Comparison of ENCODE assay signal across 17 mouse cellular contexts in the genomic region with DNA sequence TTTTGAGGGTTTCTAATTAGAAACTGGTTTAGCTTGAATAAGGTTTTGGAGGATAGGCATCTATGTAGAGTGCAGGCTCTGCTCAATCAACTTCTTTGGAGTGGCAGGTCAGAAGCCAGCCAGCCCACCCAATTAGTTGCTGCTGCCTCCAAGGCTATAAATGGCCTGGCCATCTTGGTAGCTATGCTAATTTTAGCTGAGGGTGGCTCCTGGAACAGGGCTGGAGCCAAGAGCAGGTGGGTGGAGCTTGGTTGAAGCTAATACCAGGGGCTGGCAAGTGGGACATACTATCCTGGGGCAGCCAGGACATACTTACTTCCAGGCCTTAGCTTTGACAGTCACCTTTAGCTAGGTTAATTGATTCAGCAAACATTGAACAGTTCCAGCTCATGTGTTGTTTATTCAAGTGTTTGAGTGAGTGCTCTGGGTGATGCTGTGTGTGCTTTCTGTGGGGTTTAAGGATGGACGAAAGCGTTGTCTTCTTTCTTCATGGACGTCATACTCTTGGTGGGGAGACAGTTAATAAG. TPM values are rescaled to one million over a fixed set of nuclear protein-coding genes. Genes with fewer than 3 reads are reported as not detected.
DNase-seq lines count a peak whose midpoint lies in the region; ATAC-seq and TF ChIP-seq lines count a peak whose summit lies in the region.
"Had no signal": no experiment of that assay in that cellular context is flagged by ENCODE, and none has a peak within 500 bp of the region (broad histone marks: within the 10 kb centered on the region; RNA-seq: fewer than 3 reads in every experiment).

No protein-coding gene starts in this region.

- no peak for TF ChIP-seq EP300 in liver, postnatal 0 days (IDR thresholded peaks at IDR 0.05; ENCODE audit: low read depth)

- no peak overlapping the region for H3K27ac ChIP-seq in liver, embryonic 12.5 days
- peak overlapping the region; percentile 39; the same call in 1 of the 2 replicates for H3K27ac ChIP-seq in heart, embryonic 13.5 days (replicated peaks)
- no peak overlapping the region for H3K27ac ChIP-seq in liver, postnatal 0 days (ENCODE audit: low read depth)
- H3K27ac ChIP-seq: embryonic facial prominence, embryonic 13.5 days; forebrain, embryonic 10.5 days; hindbrain, embryonic 10.5 days had no signal

- no peak for TF ChIP-seq CTCF in liver, postnatal 0 days (IDR thresholded peaks at IDR 0.05; ENCODE audit: low read depth)

- WGBS in liver, embryonic 12.5 days (ENCODE audit: insufficient replicate concordance) = 79% methylated on average over 3 of the region's 3 CpGs
- 84% methylated on average over 3 of the region's 3 CpGs for WGBS in heart, embryonic 13.5 days
- 73% methylated on average over 3 of the region's 3 CpGs for WGBS in liver, postnatal 0 days (ENCODE audit: insufficient replicate concordance)

- no peaks in the 10 kb centered on the region for H3K36me3 ChIP-seq in liver, embryonic 12.5 days
- H3K36me3 ChIP-seq in heart, embryonic 13.5 days = no peaks in the 10 kb centered on the region
- H3K36me3 ChIP-seq in liver, postnatal 0 days (replicated peaks; ENCODE audit: insufficient read depth, low read length) = no peaks in the 10 kb centered on the region
- H3K36me3 ChIP-seq: embryonic facial prominence, embryonic 13.5 days; forebrain, embryonic 10.5 days; hindbrain, embryonic 10.5 days had no signal

- no peaks in the 10 kb centered on the region for H3K9me3 ChIP-seq in liver, embryonic 12.5 days (replicated peaks)
- no peaks in the 10 kb centered on the region for H3K9me3 ChIP-seq in heart, embryonic 13.5 days
- no peaks in the 10 kb centered on the region for H3K9me3 ChIP-seq in liver, postnatal 0 days (ENCODE audit: low read length)
- H3K9me3 ChIP-seq: embryonic facial prominence, embryonic 13.5 days; forebrain, embryonic 10.5 days; hindbrain, embryonic 10.5 days had no signal

- H3K4me3 ChIP-seq in liver, embryonic 12.5 days = no peak overlapping the region
- H3K4me3 ChIP-seq in heart, embryonic 13.5 days = no peak overlapping the region
- no peak overlapping the region for H3K4me3 ChIP-seq in liver, postnatal 0 days (ENCODE audit: low read depth, low read length)
- H3K4me3 ChIP-seq: embryonic facial prominence, embryonic 13.5 days; forebrain, embryonic 10.5 days; hindbrain, embryonic 10.5 days had no signal

- peak; percentile 25 for DNase-seq in adrenal gland, adult 2 months
- no peak for DNase-seq in adrenal gland, adult 18-20 months (ENCODE audit: low spot score in 2 of 2)
- peak; percentile 18 for DNase-seq in liver
- DNase-seq in liver, postnatal 0 days = peak; percentile 33
- DNase-seq in lung, postnatal 14 days = no peak
- DNase-seq in left cerebral cortex, adult 18-20 months (ENCODE audit: low spot score in 2 of 2) = no peak
- DNase-seq: adrenal gland, postnatal 36 days; cerebellum, postnatal 36 days; layer of hippocampus, postnatal 36 days; lung, embryonic 14.5 days; thymus, postnatal 14 days had no signal

- ATAC-seq in liver, embryonic 12.5 days = no peak
- ATAC-seq in heart, embryonic 13.5 days (ENCODE audit: extremely low read depth, insufficient number of reproducible peaks, low FRiP score, low TSS enrichment) = peak; percentile 10; the same call in 1 of the 2 replicates
- ATAC-seq in liver, postnatal 0 days = peak; percentile 55
- ATAC-seq: inflammation-experienced regulatory T-cells, adult 6 months had no signal

- peaks cover 54% of the 10 kb centered on the region for H3K4me1 ChIP-seq in liver, embryonic 12.5 days
- peaks cover 28% of the 10 kb centered on the region for H3K4me1 ChIP-seq in heart, embryonic 13.5 days
- H3K4me1 ChIP-seq in liver, postnatal 0 days (ENCODE audit: insufficient read depth) = peaks cover 49% of the 10 kb centered on the region

- no peaks in the 10 kb centered on the region for H3K27me3 ChIP-seq in liver, embryonic 12.5 days (replicated peaks)
- peaks cover 35% of the 10 kb centered on the region for H3K27me3 ChIP-seq in heart, embryonic 13.5 days (replicated peaks)
- no peaks in the 10 kb centered on the region for H3K27me3 ChIP-seq in liver, postnatal 0 days (ENCODE audit: insufficient read depth, low read length)
- H3K27me3 ChIP-seq: embryonic facial prominence, embryonic 13.5 days had no signal

- H3K4me2 ChIP-seq in liver, embryonic 12.5 days = no peak overlapping the region
- no peak overlapping the region for H3K4me2 ChIP-seq in heart, embryonic 13.5 days
- no peak overlapping the region for H3K4me2 ChIP-seq in liver, postnatal 0 days (ENCODE audit: low read depth, low read length)
- H3K4me2 ChIP-seq: embryonic facial prominence, embryonic 13.5 days; lung, embryonic 14.5 days had no signal

- H3K9ac ChIP-seq in liver, embryonic 12.5 days = no peak overlapping the region
- no peak overlapping the region for H3K9ac ChIP-seq in heart, embryonic 13.5 days
- no peak overlapping the region for H3K9ac ChIP-seq in liver, postnatal 0 days (replicated peaks)
- H3K9ac ChIP-seq: embryonic facial prominence, embryonic 13.5 days; lung, embryonic 14.5 days had no signal

RNA-seq across cellular contexts. Expression of gene Stim1, which starts 4.9 kb away (rescaled TPM):
- 10 to 100 TPM; 68.2 to 74.8 TPM for total RNA-seq in adrenal gland, adult 2 months (2021)
- 68.4 and 77.7 TPM in 2 replicates for polyA plus RNA-seq in adrenal gland, adult 2 months (2012; rRNA removed)
- total RNA-seq in adrenal gland, adult 18-20 months (2021) = 10 to 100 TPM; 74.0 to 77.1 TPM
- polyA plus RNA-seq in liver, embryonic 12.5 days (2016; fragmentation: Nextera tagmentation; extraction: Ambion mirVana) = 19.5 and 19.9 TPM in 2 replicates
- 11.7 and 13.0 TPM in 2 replicates for polyA plus RNA-seq in heart, embryonic 13.5 days (2015; fragmentation: Nextera tagmentation; extraction: Ambion mirVana)
- 15.6 and 17.9 TPM in 2 replicates for polyA plus RNA-seq in liver, postnatal 0 days (2015; fragmentation: Nextera tagmentation; extraction: Ambion mirVana)
- total RNA-seq in left cerebral cortex, adult 18-20 months (2021) = 10 to 100 TPM; 74.4 to 80.5 TPM

RNA-seq across cellular contexts. Expression of gene Rhog, which starts 16.6 kb away (rescaled TPM):
- total RNA-seq in adrenal gland, adult 2 months (2021) = 10 to 100 TPM; 48.0 to 62.7 TPM
- 60.0 and 69.0 TPM in 2 replicates for polyA plus RNA-seq in adrenal gland, adult 2 months (2012; rRNA removed)
- 10 to 100 TPM; 43.5 to 55.7 TPM for total RNA-seq in adrenal gland, adult 18-20 months (2021)
- polyA plus RNA-seq in liver, embryonic 12.5 days (2016; fragmentation: Nextera tagmentation; extraction: Ambion mirVana) = 61.3 and 63.3 TPM in 2 replicates
- 43.8 and 46.5 TPM in 2 replicates for polyA plus RNA-seq in heart, embryonic 13.5 days (2015; fragmentation: Nextera tagmentation; extraction: Ambion mirVana)
- 52.3 and 54.5 TPM in 2 replicates for polyA plus RNA-seq in liver, postnatal 0 days (2015; fragmentation: Nextera tagmentation; extraction: Ambion mirVana)
- 10 to 100 TPM; 21.7 to 22.5 TPM for total RNA-seq in left cerebral cortex, adult 18-20 months (2021)

Comparison
In these comparisons a context has a peak if more than half of its experiments do, and no peak if none do; other contexts are left out.
1. DNase-seq: peak in adrenal gland, adult 2 months (single experiment), liver (single experiment) and liver, postnatal 0 days (single experiment); none in adrenal gland, adult 18-20 months (0 of 2), lung, postnatal 14 days (single experiment) and left cerebral cortex, adult 18-20 months (0 of 2).